Mouse (Mus musculus) spleen, adult 2 months (tissue): ENCODE measurements at regions not wholly inside any gene's neighbourhood (a gene's known extent, or its start where the extent isn't known, plus 50 kb on each side); places are given as distances from the start of the nearest gene placed in this dataset.

Experiments used
- DNase-seq, 2 experiments: peaks; one replicate each; pipeline versions ENCODE4 v3.0.0 to v3.0.0-alpha.2; 2012 to 2021; ENCODE audit warnings: low spot score in 2 of 2, low read depth in 1 of 2
- H3K27ac ChIP-seq: fragments of 200-500 bp; 2 replicates; pipeline ENCODE4 v1.5.1; 2012; ENCODE audit warnings: low read length, inconsistent platforms; ENCODE audit not compliant: insufficient read depth
- H3K27me3 ChIP-seq: fragments of 200-500 bp; 2 replicates; pipeline ENCODE4 v1.6.1; 2012; ENCODE audit warnings: mild to moderate bottlenecking, moderate library complexity, low read length, inconsistent platforms; ENCODE audit not compliant: control insufficient read depth, insufficient read depth
- H3K36me3 ChIP-seq: fragments of 200-500 bp; 2 replicates; pipeline ENCODE4 v1.6.1; 2012; ENCODE audit warnings: mild to moderate bottlenecking, low read length, inconsistent platforms; ENCODE audit not compliant: control insufficient read depth, insufficient read depth
- H3K4me1 ChIP-seq: fragments of 200-500 bp; 2 replicates; pipeline ENCODE4 v1.6.1; 2011; ENCODE audit warnings: inconsistent platforms; ENCODE audit not compliant: control insufficient read depth, insufficient read depth, insufficient read length
- H3K4me3 ChIP-seq: fragments of 200-500 bp; 2 replicates; pipeline ENCODE4 v1.5.1; 2011; ENCODE audit warnings: mild to moderate bottlenecking, inconsistent platforms; ENCODE audit not compliant: insufficient read depth, insufficient read length; ENCODE audit errors: extremely low read depth
- CTCF ChIP-seq: fragments of 200-500 bp; IDR thresholded peaks from 2 replicates; pipeline ENCODE4 v1.5.1; 2011; ENCODE audit warnings: mild to moderate bottlenecking, inconsistent platforms; ENCODE audit not compliant: insufficient read depth, insufficient read length, insufficient replicate concordance; ENCODE audit errors: extremely low read depth
- POLR2A ChIP-seq: fragments of 200-500 bp; IDR thresholded peaks from 2 replicates; pipeline ENCODE4 v1.6.1; 2011; ENCODE audit warnings: low read depth, low read length, inconsistent platforms
- WGBS: fragments of 180-500 bp; shearing (Covaris S2); methylation state at CpG from one replicate; pipeline ENCODE4 v1.1.7; 2018; 5-methylcytosine and 5-hydroxymethylcytosine counted together

DNA sequence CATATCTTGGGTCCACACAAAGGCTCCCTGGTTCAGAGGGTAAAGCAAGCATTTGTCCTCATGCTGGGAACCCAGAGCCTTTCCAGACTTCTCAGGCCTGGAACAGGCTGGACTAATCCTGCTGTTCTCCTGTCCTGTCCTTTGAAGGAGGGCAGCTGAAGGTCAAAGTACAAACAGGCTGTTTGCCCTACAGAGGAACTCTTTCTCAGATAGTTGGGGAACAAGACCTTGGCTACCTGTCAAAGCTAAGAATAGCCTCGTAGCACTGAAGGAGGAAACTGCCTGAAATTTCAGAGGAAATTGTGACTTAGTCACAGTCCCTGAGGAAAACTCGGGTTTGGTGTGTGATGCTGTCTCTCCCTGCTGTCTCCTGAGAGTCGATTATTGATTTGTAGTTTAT lies 245.6 kb upstream of the N4bp1 start:
- no peak for DNase-seq
- H3K36me3 ChIP-seq = no peaks in the 10 kb centered on the region
- no peaks in the 10 kb centered on the region for H3K4me1 ChIP-seq
- no peak overlapping the region for H3K27ac ChIP-seq
- H3K4me3 ChIP-seq = no peak overlapping the region
- WGBS = 25% methylated on average over 3 of the region's 3 CpGs
- H3K27me3 ChIP-seq = no peaks in the 10 kb centered on the region
- TF ChIP-seq POLR2A (no peak), CTCF (no peak)

DNA sequence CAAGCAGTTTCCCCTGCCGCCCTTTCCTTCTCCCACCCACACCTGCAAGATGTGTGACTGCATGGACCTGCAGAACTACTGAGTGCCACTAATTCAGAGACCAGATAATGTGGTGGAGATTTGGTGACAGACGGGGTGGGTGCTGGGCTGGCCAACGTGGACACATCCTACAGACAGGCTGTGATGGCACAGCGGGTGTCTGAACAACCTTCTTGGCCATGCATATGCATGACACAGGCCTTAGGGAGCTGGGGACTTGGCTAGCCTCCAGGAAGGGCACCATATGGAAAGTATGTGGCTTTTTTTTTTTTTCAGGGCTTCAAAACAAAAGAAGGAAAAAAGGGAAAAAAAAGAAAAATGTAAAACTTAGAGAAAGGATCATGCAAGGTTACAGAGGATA lies 243.5 kb upstream of the N4bp1 start:
- H3K4me3 ChIP-seq = no peak overlapping the region
- no peak overlapping the region for H3K27ac ChIP-seq
- no peak for TF ChIP-seq POLR2A
- no peak for TF ChIP-seq CTCF
- H3K4me1 ChIP-seq = no peaks in the 10 kb centered on the region
- no peaks in the 10 kb centered on the region for H3K36me3 ChIP-seq
- no peak for DNase-seq
- H3K27me3 ChIP-seq = no peaks in the 10 kb centered on the region
- 74% methylated on average over 4 of the region's 4 CpGs for WGBS

DNA sequence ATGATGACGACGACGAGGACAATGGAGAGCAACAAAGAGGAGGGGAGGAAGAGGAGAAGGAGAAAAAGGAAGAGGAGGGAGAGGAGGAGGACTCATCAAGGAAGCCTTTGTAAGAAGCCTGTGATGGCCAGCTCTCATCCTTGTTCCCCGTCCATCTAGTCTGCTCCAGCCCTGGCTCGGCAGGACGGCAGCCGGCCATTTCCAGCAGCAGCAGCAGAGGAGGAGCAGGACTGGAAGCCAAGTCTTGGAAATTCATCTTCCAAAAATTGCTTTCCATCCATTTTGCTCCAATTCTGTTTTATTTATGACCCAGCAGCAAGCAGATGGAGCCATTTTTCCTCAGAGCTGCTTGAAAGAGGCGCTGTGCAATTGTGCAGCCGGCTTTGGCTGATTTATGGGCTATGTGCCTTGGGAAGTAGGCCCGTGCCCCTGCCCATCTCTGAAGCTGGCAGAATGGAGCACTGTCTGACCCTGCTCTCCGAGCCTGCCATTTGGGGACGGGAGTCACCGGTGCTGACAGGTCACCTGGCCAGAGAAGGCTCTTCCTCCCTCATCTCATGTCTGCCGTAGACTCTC lies 231.2 kb upstream of the N4bp1 start:
- TF ChIP-seq CTCF = no peak
- TF ChIP-seq POLR2A = no peak
- no peaks in the 10 kb centered on the region for H3K4me1 ChIP-seq
- H3K36me3 ChIP-seq = no peaks in the 10 kb centered on the region
- no peak overlapping the region for H3K27ac ChIP-seq
- no peaks in the 10 kb centered on the region for H3K27me3 ChIP-seq
- 75% methylated on average over 14 of the region's 14 CpGs for WGBS
- DNase-seq = no peak
- H3K4me3 ChIP-seq = no peak overlapping the region

DNA sequence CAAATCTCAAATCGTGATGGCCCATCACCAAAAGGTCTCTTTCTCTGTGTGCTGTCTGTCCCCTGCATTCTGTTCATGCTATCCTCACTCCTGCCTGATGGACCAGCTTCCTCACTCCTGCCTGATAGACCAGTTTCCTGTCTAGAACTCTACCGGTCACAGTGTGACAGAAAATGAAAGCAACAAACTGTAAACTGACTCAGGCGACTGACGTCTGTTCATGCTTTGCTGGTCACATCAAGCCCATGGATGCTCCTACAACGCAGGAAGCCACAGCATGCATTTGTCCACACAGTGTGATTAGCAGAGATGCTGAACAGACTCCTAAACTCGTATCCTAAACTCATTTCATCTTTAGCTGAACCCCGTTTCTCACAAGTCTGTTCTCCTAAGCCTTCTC lies 227.3 kb upstream of the N4bp1 start:
- no peak overlapping the region for H3K27ac ChIP-seq
- TF ChIP-seq POLR2A (no peak), CTCF (no peak)
- WGBS = 53% methylated on average over 7 of the region's 7 CpGs
- H3K36me3 ChIP-seq = no peaks in the 10 kb centered on the region
- H3K4me3 ChIP-seq = no peak overlapping the region
- H3K27me3 ChIP-seq = no peaks in the 10 kb centered on the region
- no peaks in the 10 kb centered on the region for H3K4me1 ChIP-seq
- no peak for DNase-seq

DNA sequence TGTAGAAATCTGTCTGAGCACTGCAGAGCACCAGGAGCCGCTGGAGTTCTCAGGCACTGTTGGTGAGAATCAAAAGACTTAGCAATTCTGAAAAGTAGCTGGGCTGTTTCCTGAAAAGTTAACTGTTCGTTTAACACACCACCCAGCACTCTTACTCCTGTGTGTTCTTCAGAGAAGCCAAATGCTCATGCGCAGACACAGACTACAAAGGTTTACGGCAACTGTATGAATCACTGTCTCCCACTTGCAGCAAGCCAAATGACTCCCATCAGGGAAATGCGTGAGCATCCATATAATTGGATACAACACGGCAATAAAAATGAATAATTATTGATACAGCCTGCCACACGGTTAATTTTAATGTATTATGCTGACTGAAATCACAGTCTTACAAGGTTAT lies 220.0 kb upstream of the N4bp1 start:
- H3K27me3 ChIP-seq = no peaks in the 10 kb centered on the region
- no peak for DNase-seq

DNA sequence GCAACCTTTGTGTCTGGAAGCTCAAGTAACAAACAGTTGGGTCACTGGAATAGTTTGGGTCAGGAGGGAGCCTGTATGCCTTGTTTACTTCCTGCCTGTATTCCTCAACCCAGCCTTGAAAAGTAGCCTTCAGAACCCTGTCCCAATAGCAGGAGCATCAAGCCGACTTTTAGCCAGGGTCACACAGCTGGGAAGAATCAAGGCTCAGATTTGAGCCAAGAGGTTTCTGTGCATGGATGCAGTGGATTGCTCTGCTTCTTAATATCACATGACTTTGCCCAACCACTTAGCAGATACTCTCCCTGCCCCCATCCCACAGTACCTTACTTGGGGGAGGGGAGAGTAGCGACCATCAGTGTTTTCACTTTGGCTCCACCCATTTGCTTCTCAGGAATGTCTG lies 210.2 kb upstream of the N4bp1 start:
- 75% methylated on average over 2 of the region's 2 CpGs for WGBS
- H3K4me3 ChIP-seq = no peak overlapping the region
- no peaks in the 10 kb centered on the region for H3K36me3 ChIP-seq
- no peaks in the 10 kb centered on the region for H3K27me3 ChIP-seq
- no peaks in the 10 kb centered on the region for H3K4me1 ChIP-seq
- no peak for TF ChIP-seq CTCF
- no peak for TF ChIP-seq POLR2A
- H3K27ac ChIP-seq = no peak overlapping the region
- DNase-seq = no peak

More for the DNA sequence above, 220.0 kb upstream of the N4bp1 start:
- Histone ChIP-seq H3K4me1 (no peaks in the 10 kb centered on the region), H3K4me3 (no peak overlapping the region), H3K36me3 (no peaks in the 10 kb centered on the region), H3K27ac (no peak overlapping the region)
- TF ChIP-seq POLR2A (no peak), CTCF (no peak)
- 76% methylated on average over 7 of the region's 7 CpGs for whole genome bisulfite sequencing

DNA sequence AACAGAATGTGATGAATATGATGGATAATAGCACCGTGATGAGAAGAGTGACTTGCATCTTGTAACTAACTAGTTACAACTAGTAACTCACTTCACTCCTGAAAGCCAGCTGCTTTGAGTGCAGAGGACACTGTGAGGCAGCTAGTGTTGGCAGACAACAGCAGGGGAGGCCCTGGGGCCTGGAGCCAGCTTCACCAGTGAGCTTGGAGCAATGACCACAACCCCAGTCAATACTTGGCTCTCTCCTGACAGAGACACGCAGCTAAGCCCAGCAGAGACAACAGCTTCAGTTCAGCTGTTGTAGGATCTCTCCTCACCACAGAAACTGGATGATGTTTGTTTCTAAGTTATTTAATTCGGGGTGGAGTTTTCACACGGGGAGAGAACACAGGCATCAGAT lies 209.6 kb upstream of the N4bp1 start:
- no peak for DNase-seq
- Histone ChIP-seq H3K27me3 (no peaks in the 10 kb centered on the region), H3K4me1 (no peaks in the 10 kb centered on the region), H3K27ac (no peak overlapping the region), H3K4me3 (no peak overlapping the region), H3K36me3 (no peaks in the 10 kb centered on the region)
- TF ChIP-seq POLR2A (no peak), CTCF (no peak)
- 79% methylated on average over 4 of the region's 4 CpGs for WGBS
